Mouse (Mus musculus) lung, postnatal 0 days (tissue): ENCODE results near the gene Agl. TPM values are rescaled to one million over a fixed set of nuclear protein-coding genes. Genes with fewer than 3 reads are reported as not detected.
A peak's percentile ranks its signal among the peaks of the same experiment; 100 is the strongest.

Experiments
- ATAC-seq: fragments of 200-750 bp; cut with Nextera tagmentation; 2 replicates; pipeline ENCODE4 v1.8.0; 2017; ENCODE audit warnings: moderate library complexity
- DNase-seq: peaks from one replicate; pipeline ENCODE4 v3.0.0-alpha.2; 2016; ENCODE audit warnings: low spot score
- H3K27ac ChIP-seq: fragments of 300-500 bp; sonication (generic); 2 replicates; pipeline ENCODE4 v1.5.1; 2014; ENCODE audit warnings: antibody characterized with exemption, mild to moderate bottlenecking, low read length, mixed read lengths
- H3K27me3 ChIP-seq: fragments of 300-500 bp; sonication (generic); replicated peaks from 2 replicates; pipeline ENCODE4 v1.6.1; 2014; ENCODE audit warnings: low read length, mixed read lengths; ENCODE audit not compliant: insufficient read depth
- H3K36me3 ChIP-seq: fragments of 300-500 bp; sonication (generic); 2 replicates; pipeline ENCODE4 v1.6.1; 2014; ENCODE audit warnings: low read length, mixed read lengths; ENCODE audit not compliant: insufficient read depth
- H3K4me1 ChIP-seq: fragments of 300-500 bp; sonication (generic); 2 replicates; pipeline ENCODE4 v1.6.1; 2014; ENCODE audit warnings: antibody characterized with exemption, low read depth, low read length, mixed read lengths; ENCODE audit not compliant: insufficient read depth
- H3K4me2 ChIP-seq: fragments of 300-500 bp; sonication (generic); replicated peaks from 2 replicates; pipeline ENCODE4 v1.6.1; 2014; ENCODE audit warnings: low read depth, mild to moderate bottlenecking, low read length, moderate library complexity, mixed read lengths
- H3K4me3 ChIP-seq: fragments of 300-500 bp; sonication (generic); 2 replicates; pipeline ENCODE4 v1.5.1; 2014; ENCODE audit warnings: low read depth, low read length
- H3K9ac ChIP-seq: fragments of 300-500 bp; sonication (generic); replicated peaks from 2 replicates; pipeline ENCODE4 v1.6.1; 2014; ENCODE audit warnings: low read depth, mild to moderate bottlenecking
- H3K9me3 ChIP-seq: fragments of 300-500 bp; sonication (generic); 2 replicates; pipeline ENCODE4 v1.6.1; 2016; ENCODE audit warnings: low read length, mixed read lengths
- CTCF ChIP-seq: IDR thresholded peaks from 2 replicates; pipeline ENCODE4 v1.5.1; 2016; ENCODE audit warnings: antibody characterized with exemption, mild to moderate bottlenecking
- EP300 ChIP-seq: IDR thresholded peaks from 2 replicates; pipeline ENCODE4 v1.6.1; 2016; ENCODE audit warnings: antibody characterized with exemption, mild to moderate bottlenecking, control low read depth
- WGBS: fragments of 180-500 bp; shearing (Covaris S2); extraction: QIAGEN DNeasy Blood & Tissue Kit; methylation state at CpG from one replicate; pipeline ENCODE4 v1.1.7; 2014; 5-methylcytosine and 5-hydroxymethylcytosine counted together
- polyA plus RNA-seq: library from polyadenylated mRNA; unstranded; fragments of >200 nt; fragmentation: Nextera tagmentation; extraction: Ambion mirVana; gene quantifications from 2 replicates; pipeline ENCODE4 v1.2.1, GENCODE M21; 2015

Gene Agl
- polyA plus RNA-seq, 1 experiment from 2014 or later: 6.5 TPM

- H3K27me3 ChIP-seq: no peaks in the 10 kb centered on the region
- no peak overlapping the region for H3K27ac ChIP-seq
- H3K4me1 ChIP-seq: no peaks in the 10 kb centered on the region
- peak; percentile 65 for ATAC-seq
- WGBS: 32% methylated on average over 4 of the region's 4 CpGs
- no peak overlapping the region for H3K4me3 ChIP-seq
- no peak overlapping the region for H3K4me2 ChIP-seq
- H3K9ac ChIP-seq: no peak overlapping the region
- DNase-seq: peak; percentile 64
- TF ChIP-seq EP300 (peak; percentile 93), CTCF (no peak)
- H3K36me3 ChIP-seq: no peaks in the 10 kb centered on the region
- H3K9me3 ChIP-seq: no peaks in the 10 kb centered on the region
These were observed 38.1 kb upstream of the Agl start for GRCm38 (mm10) chr3:116846084-116846483.

DNA sequence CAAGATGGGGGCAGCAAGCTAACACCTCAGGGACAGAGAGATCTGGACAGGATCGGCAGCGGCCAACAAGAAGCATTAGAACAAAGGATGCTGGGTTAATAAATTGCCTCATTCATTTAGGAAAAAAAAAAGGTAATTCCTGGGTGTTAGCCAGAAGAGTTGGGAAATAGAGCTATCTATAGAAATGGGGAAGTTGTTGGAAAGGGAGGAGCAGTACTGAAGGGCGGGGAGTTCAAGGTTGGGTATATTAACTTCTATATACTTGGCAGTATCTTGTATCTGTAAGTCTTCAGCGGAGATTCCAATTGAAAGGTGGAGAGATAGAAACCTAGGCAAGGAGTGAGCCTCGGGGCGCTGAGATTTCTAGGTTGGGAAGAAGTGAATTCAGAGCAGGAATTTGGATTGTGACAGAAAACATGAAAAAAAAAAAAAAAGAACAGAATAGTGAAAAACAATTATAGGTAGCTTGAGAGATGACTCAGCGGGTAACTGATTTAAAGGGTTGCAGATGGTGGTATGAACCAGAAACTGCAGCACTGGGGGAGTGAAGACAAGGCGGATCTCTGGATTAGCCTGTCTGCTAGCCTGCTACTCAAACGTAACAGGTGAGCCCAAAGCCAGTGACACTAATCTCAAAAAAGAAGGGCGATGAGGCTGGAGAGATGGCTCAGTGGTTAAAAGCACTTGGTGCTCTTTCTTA lies 37.1 kb upstream of the Agl start:
- 73% methylated on average over 10 of the region's 10 CpGs for WGBS

DNA sequence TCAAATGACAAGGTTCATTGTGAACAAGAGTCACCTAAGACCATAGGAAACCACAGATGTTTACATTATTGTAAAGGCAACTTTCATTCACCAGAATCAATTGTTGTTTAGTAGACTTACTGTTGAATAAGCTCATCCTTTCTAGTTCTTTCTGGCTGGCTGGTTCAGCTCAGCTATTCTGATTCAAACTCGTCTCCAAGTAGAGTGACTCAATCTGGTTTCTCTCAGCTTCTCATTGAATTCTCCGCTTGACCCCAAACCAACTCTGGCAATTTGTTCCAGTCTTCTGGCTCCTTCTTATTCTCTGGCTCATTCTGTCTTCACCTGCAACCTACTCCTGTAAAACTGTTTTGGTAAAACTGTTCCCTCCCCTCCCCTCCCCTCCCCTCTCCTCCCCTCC lies 33.3 kb upstream of the Agl start:
- Histone ChIP-seq H3K27ac (no peak overlapping the region), H3K4me2 (no peak overlapping the region), H3K36me3 (no peaks in the 10 kb centered on the region), H3K9ac (no peak overlapping the region), H3K4me3 (no peak overlapping the region), H3K4me1 (no peaks in the 10 kb centered on the region), H3K27me3 (no peaks in the 10 kb centered on the region), H3K9me3 (no peaks in the 10 kb centered on the region)
- DNase-seq (no peak), ATAC-seq (no peak)
- 81% methylated on average over 2 of the region's 2 CpGs for WGBS
- TF ChIP-seq CTCF (no peak), EP300 (no peak)

More for the DNA sequence above, 37.1 kb upstream of the Agl start:
- Histone ChIP-seq H3K9ac (no peak overlapping the region), H3K9me3 (no peaks in the 10 kb centered on the region), H3K4me1 (no peaks in the 10 kb centered on the region), H3K4me2 (no peak overlapping the region), H3K4me3 (no peak overlapping the region), H3K36me3 (no peaks in the 10 kb centered on the region), H3K27ac (no peak overlapping the region), H3K27me3 (no peaks in the 10 kb centered on the region)
- ATAC-seq: 0 out of 2 replicates have a peak, but pooled peaks have one; percentile 23
- TF ChIP-seq CTCF: no peak
- peak; percentile 46 for DNase-seq

GRCm38 (mm10) chr3:116836681-116837475 lies 28.9 kb upstream of the Agl start:
- Histone ChIP-seq H3K4me1 (no peaks in the 10 kb centered on the region), H3K4me3 (no peak overlapping the region), H3K9ac (no peak overlapping the region), H3K27me3 (no peaks in the 10 kb centered on the region), H3K36me3 (no peaks in the 10 kb centered on the region), H3K9me3 (no peaks in the 10 kb centered on the region), H3K27ac (no peak overlapping the region), H3K4me2 (no peak overlapping the region)
- ATAC-seq (no peak), DNase-seq (no peak)
- TF ChIP-seq EP300: no peak
- no peak for TF ChIP-seq CTCF
- WGBS: 74% methylated on average over 23 of the region's 23 CpGs

- Histone ChIP-seq H3K4me1 (no peaks in the 10 kb centered on the region), H3K4me3 (peak overlapping the region; percentile 11; the same call in 1 of the 2 replicates), H3K9ac (no peak overlapping the region), H3K4me2 (peak overlapping the region; percentile 50), H3K36me3 (no peaks in the 10 kb centered on the region), H3K9me3 (no peaks in the 10 kb centered on the region), H3K27ac (no peak overlapping the region), H3K27me3 (no peaks in the 10 kb centered on the region)
- peak; percentile 85 for ATAC-seq
- TF ChIP-seq CTCF: peak; percentile 92
- no peak for TF ChIP-seq EP300
- DNase-seq: peak; percentile 93
- 20% methylated on average over 21 of the region's 21 CpGs for WGBS
These were observed 28.1 kb upstream of the Agl start for GRCm38 (mm10) chr3:116835770-116836680.

- H3K27ac ChIP-seq: no peak overlapping the region
- DNase-seq (no peak), ATAC-seq (no peak)
- H3K4me3 ChIP-seq: no peak overlapping the region
- no peaks in the 10 kb centered on the region for H3K36me3 ChIP-seq
- peak overlapping the region; percentile 50; the same call in 1 of the 2 replicates for H3K4me2 ChIP-seq
- H3K9me3 ChIP-seq: no peaks in the 10 kb centered on the region
- TF ChIP-seq CTCF (no peak), EP300 (no peak)
- H3K9ac ChIP-seq: no peak overlapping the region
- H3K4me1 ChIP-seq: no peaks in the 10 kb centered on the region
- WGBS: 60% methylated on average over 4 of the region's 4 CpGs
- H3K27me3 ChIP-seq: no peaks in the 10 kb centered on the region
These were observed 27.4 kb upstream of the Agl start for GRCm38 (mm10) chr3:116835350-116835749.
